Mouse (Mus musculus) lung, embryonic 14.5 days (tissue): ENCODE results near the gene Aph1b. TPM values are rescaled to one million over a fixed set of nuclear protein-coding genes. Genes with fewer than 3 reads are reported as not detected.
"Not testable (repeated sequence)": the region's sequence is repeated elsewhere in the genome, so short reads cannot be mapped to it uniquely, and the experiment has no call there.

Experiments used
- ATAC-seq: fragments of 200-750 bp; cut with Nextera tagmentation; 2 replicates; pipeline ENCODE4 v1.8.0; 2017; ENCODE audit warnings: mild to moderate bottlenecking, moderate TSS enrichment, moderate library complexity; ENCODE audit not compliant: insufficient read depth
- DNase-seq: peaks from one replicate; pipeline ENCODE4 v3.0.0-alpha.2; 2015
- H3K27ac ChIP-seq: fragments of 300-500 bp; sonication (generic); 2 replicates; pipeline ENCODE4 v1.5.1; 2014; ENCODE audit warnings: low read depth, mild to moderate bottlenecking, moderate library complexity
- H3K27me3 ChIP-seq: fragments of 300-500 bp; sonication (generic); 2 replicates; pipeline ENCODE4 v1.6.1; 2014; ENCODE audit warnings: low read length, control low read depth; ENCODE audit not compliant: insufficient read depth
- H3K36me3 ChIP-seq: fragments of 300-500 bp; sonication (generic); 2 replicates; pipeline ENCODE4 v1.6.1; 2014; ENCODE audit warnings: control low read depth; ENCODE audit not compliant: insufficient read depth
- H3K4me1 ChIP-seq: fragments of 300-500 bp; sonication (generic); 2 replicates; pipeline ENCODE4 v1.6.1; 2014; ENCODE audit warnings: antibody characterized with exemption, control low read depth; ENCODE audit not compliant: insufficient read depth
- H3K4me2 ChIP-seq: fragments of 300-500 bp; sonication (generic); 2 replicates; pipeline ENCODE4 v1.6.1; 2014; ENCODE audit warnings: mild to moderate bottlenecking
- H3K4me3 ChIP-seq: fragments of 300-500 bp; sonication (generic); 2 replicates; pipeline ENCODE4 v1.5.1; 2014; ENCODE audit warnings: low read depth, low read length
- H3K9ac ChIP-seq: fragments of 300-500 bp; sonication (generic); 2 replicates; pipeline ENCODE4 v1.6.1; 2014
- H3K9me3 ChIP-seq: fragments of 300-500 bp; sonication (generic); 2 replicates; pipeline ENCODE4 v1.6.1; 2016; ENCODE audit warnings: low read depth, low read length, control low read depth
- CTCF ChIP-seq: IDR thresholded peaks from 2 replicates; pipeline ENCODE4 v1.5.1; 2016; ENCODE audit warnings: antibody characterized with exemption, low read depth
- WGBS: fragments of 180-500 bp; shearing (Covaris S2); extraction: QIAGEN DNeasy Blood & Tissue Kit; methylation state at CpG from one replicate; pipeline ENCODE4 v1.1.7; 2014; 5-methylcytosine and 5-hydroxymethylcytosine counted together
- polyA plus RNA-seq: library from polyadenylated mRNA; unstranded; fragments of >200 nt; fragmentation: Nextera tagmentation; extraction: Ambion mirVana; gene quantifications from 2 replicates; pipeline ENCODE4 v1.2.1, GENCODE M21; 2014

Aph1b gene
- polyA plus RNA-seq, 1 experiment from 2014 or later, result 9.3 TPM

DNA sequence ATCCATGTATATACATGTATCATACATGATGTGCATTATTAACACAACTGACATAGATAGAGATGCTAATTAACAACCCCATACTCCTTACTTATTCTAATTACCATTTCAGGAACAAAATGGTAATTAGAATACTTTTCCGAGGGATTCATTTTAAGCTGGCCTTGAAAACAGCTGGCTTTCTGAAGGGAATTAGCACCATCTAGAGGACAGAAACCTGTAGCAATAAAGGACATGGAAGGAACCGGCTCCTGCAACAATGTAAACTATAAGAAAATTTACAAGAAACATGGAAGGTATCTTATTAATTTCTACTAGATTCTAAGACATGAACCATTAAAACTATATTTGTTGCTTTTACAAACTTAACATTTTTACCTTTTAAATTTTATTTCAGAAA, 7.5 kb downstream of the Aph1b start:
- Histone ChIP-seq H3K4me3 (no peak overlapping the region), H3K27me3 (no peaks in the 10 kb centered on the region), H3K36me3 (peaks cover 4% of the 10 kb centered on the region; the same call in 1 of the 2 replicates), H3K9ac (no peak overlapping the region), H3K9me3 (no peaks in the 10 kb centered on the region), H3K4me1 (no peaks in the 10 kb centered on the region), H3K4me2 (no peak overlapping the region), H3K27ac (no peak overlapping the region)
- peak; percentile 65 for TF ChIP-seq CTCF
- WGBS, result 9% methylated on average over 2 of the region's 2 CpGs
- ATAC-seq (no peak), DNase-seq (peak; percentile 87)

DNA sequence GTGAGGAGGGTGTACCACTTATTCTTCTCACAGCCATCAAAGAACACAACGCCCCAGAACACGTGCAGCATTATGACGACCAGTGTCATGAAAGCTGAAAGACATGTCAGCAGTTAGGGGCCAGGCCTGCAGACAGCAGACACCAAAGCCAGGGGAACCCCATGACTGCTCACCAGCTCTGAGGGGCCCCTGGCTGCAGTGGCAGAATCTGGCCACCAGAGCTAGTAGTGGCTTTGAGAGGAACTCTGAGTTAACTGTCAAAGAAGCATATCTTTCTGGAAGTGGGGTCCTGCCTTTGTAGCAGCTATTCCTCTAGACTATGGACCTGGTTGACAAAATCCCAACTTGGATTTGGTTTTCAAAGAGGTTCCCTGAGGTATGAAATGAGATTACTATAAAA, 10.7 kb downstream of the Aph1b start:
- not testable (repeated sequence) for H3K27ac ChIP-seq, H3K9me3 ChIP-seq, H3K4me1 ChIP-seq, DNase-seq, H3K27me3 ChIP-seq, H3K4me3 ChIP-seq, H3K36me3 ChIP-seq, H3K4me2 ChIP-seq, H3K9ac ChIP-seq, ATAC-seq
- TF ChIP-seq CTCF, result peak; percentile 36
- no CpG with 5 or more reads among the region's 3 CpGs for WGBS

DNA sequence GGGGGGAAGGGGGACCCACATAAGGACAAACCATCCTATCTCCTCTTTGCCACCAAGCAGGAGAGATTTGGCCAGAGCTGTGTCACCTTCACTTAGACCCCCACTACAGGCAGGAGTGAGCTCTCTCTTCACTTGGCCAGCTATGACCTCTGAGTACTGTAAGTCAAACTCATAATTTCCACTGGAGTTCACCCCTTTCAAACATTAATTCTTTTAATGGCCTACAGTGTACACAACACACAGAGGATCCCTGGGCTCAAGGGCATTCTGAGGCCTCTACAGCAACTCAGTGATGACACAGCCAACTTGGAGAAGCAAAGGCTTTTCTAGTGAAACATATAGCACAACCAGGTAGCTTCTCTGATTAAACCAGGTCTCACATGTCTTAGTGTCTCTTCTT, 24.6 kb downstream of the Aph1b start:
- no peak for TF ChIP-seq CTCF
- no peak overlapping the region for H3K4me2 ChIP-seq
- no peak overlapping the region for H3K9ac ChIP-seq
- no peak overlapping the region for H3K4me3 ChIP-seq
- no peaks in the 10 kb centered on the region for H3K36me3 ChIP-seq
- DNase-seq, result no peak
- no peaks in the 10 kb centered on the region for H3K9me3 ChIP-seq
- no peak for ATAC-seq
- H3K27ac ChIP-seq, result no peak overlapping the region
- no peaks in the 10 kb centered on the region for H3K4me1 ChIP-seq
- no peaks in the 10 kb centered on the region for H3K27me3 ChIP-seq

DNA sequence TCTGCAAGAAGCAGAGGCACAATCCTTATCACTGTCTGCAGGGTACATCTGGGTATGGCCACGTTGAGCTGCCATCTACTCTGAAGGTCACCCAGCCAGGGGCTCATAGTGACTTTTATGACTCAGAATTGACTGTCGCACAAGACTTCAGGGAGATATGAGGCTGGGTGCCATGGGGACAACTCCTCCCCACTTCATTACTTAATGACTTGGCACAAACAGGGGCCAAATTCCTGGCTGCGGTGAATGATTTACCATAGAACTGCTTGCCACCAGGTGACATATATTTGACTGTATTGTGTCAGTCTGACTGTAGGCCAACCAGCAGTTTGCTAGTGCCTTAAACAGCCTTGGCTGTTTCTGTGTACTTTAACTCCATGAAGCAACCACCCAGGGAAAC, 26.0 kb downstream of the Aph1b start:
- DNase-seq (no peak), ATAC-seq (no peak)
- Histone ChIP-seq H3K27ac (no peak overlapping the region), H3K27me3 (no peaks in the 10 kb centered on the region), H3K9me3 (no peaks in the 10 kb centered on the region), H3K9ac (no peak overlapping the region), H3K4me3 (no peak overlapping the region), H3K4me2 (no peak overlapping the region), H3K4me1 (no peaks in the 10 kb centered on the region), H3K36me3 (no peaks in the 10 kb centered on the region)
- TF ChIP-seq CTCF, result no peak
- WGBS, result 63% methylated on average over 3 of the region's 3 CpGs

DNA sequence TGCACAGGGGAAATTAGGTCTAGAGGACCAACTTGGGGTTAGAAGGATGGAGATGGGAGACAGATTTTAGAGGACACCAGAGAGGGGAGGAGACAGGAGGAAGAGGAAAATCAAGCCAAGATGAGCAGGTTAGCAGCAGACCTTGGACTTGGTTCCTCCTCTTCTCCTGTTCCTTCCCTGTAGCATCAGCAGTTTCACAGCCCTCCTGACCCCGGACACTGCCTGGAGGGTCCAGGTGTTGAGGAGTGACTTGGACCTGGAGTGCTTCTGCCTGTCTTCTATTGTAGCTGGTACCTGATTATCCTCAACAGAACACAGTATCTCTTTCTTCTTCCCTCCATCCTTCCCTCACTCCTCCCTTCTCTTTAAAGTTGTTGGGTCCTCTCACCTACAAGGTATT, 26.6 kb downstream of the Aph1b start:
- ATAC-seq (no peak), DNase-seq (no peak)
- Histone ChIP-seq H3K9ac (no peak overlapping the region), H3K4me2 (no peak overlapping the region), H3K9me3 (no peaks in the 10 kb centered on the region), H3K4me3 (no peak overlapping the region), H3K27ac (no peak overlapping the region), H3K4me1 (no peaks in the 10 kb centered on the region), H3K36me3 (no peaks in the 10 kb centered on the region), H3K27me3 (no peaks in the 10 kb centered on the region)
- WGBS, result 70% methylated on average over 1 of the region's 1 CpGs
- no peak for TF ChIP-seq CTCF

DNA sequence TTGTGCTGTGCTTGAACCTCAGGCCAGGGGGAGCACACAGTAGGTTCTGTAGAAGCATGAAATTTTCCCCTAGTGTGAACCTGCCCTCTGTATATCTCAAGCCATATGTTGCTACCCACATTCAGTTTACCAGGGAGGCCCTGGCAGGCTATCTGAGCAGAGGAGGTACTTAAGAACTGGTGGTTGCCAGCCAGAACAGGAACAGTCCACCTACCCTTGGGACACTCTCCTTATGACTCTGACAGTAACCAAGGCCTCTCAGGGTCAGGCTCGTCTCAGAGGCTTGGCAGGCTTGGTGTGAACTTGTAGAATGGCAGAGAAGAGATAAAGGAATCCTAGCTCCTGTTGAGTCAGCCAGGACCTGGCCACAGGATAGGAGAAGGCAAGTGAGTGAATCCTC, 34.3 kb downstream of the Aph1b start:
- Histone ChIP-seq H3K27ac (no peak overlapping the region), H3K9ac (no peak overlapping the region), H3K4me1 (no peaks in the 10 kb centered on the region), H3K4me2 (no peak overlapping the region), H3K4me3 (no peak overlapping the region), H3K27me3 (no peaks in the 10 kb centered on the region), H3K36me3 (no peaks in the 10 kb centered on the region), H3K9me3 (no peaks in the 10 kb centered on the region)
- no peak for TF ChIP-seq CTCF
- no peak for DNase-seq
- 45% methylated on average over 1 of the region's 1 CpGs for WGBS
- ATAC-seq, result no peak

DNA sequence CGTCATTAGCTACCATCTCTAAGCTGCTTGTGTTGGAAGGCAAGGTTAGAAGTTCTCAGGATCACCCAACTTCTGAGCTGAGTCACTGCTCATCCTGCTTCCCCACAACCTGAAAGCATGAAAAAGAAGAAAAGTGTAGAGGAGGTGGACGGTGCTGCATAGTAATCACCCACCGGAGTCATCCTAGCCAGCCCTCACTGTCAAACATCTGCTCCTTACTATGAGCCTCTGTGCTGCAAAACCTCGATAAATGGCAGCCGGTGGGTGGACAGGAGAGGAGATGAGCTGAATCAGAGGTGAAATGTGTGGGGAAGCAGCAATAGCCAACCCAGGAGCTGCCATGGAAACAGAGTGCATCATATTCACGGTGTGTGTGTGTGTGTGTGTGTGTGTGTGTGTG, 42.4 kb downstream of the Aph1b start:
- TF ChIP-seq CTCF, result no peak

DNA sequence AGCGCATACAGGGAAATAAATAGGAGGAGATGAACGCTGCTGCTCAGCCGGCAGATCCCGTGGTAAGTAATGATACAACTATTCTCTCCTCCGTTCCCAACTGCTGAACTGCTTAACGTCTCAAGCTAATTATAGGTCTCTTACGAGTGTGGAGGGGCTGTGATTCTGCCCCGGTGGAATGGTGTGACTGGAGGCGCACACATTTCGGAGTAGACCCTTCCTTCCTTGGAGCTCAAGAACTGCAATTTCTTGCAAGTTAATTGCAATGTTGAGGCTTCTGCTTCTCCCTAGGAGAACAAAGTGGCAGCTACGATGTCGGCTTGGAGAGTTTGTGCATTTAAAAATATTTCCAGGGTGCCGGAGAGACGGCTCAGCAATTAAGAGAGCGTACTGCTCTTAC, 46.9 kb downstream of the Aph1b start:
- no peaks in the 10 kb centered on the region for H3K4me1 ChIP-seq
- 88% methylated on average over 15 of the region's 15 CpGs for WGBS
- no peaks in the 10 kb centered on the region for H3K9me3 ChIP-seq
- no peak for ATAC-seq
- no peak overlapping the region for H3K9ac ChIP-seq
- no peak overlapping the region for H3K4me2 ChIP-seq
- no peaks in the 10 kb centered on the region for H3K27me3 ChIP-seq
- no peak overlapping the region for H3K27ac ChIP-seq
- no peak for DNase-seq
- no peak overlapping the region for H3K4me3 ChIP-seq
- H3K36me3 ChIP-seq, result no peaks in the 10 kb centered on the region
- TF ChIP-seq CTCF, result no peak

More for the DNA sequence above, 42.4 kb downstream of the Aph1b start:
- no peaks in the 10 kb centered on the region for H3K9me3 ChIP-seq
- no peak for ATAC-seq
- no peak for DNase-seq
- H3K27ac ChIP-seq, result no peak overlapping the region
- WGBS, result 72% methylated on average over 6 of the region's 6 CpGs
- H3K36me3 ChIP-seq, result no peaks in the 10 kb centered on the region
- no peak overlapping the region for H3K4me3 ChIP-seq
- H3K9ac ChIP-seq, result no peak overlapping the region
- H3K4me1 ChIP-seq, result no peaks in the 10 kb centered on the region
- H3K27me3 ChIP-seq, result no peaks in the 10 kb centered on the region
- H3K4me2 ChIP-seq, result no peak overlapping the region
